Mouse (Mus musculus): Measurements from ENCODE around the gene Slc10a1. TPM values are rescaled to one million over a fixed set of nuclear protein-coding genes. Genes with fewer than 3 reads are reported as not detected.

Gene Slc10a1
- polyA plus RNA-seq, 1 experiment from 2014 or later, result 0.45 TPM

GRCm38 (mm10) chr12:80922869-80923268 lies 45.6 kb downstream of the Slc10a1 start:
- Histone ChIP-seq H3K4me3 (no peak overlapping the region), H3K4me2 (peak overlapping the region; percentile 44), H3K4me1 (replicated peaks) (no peaks in the 10 kb centered on the region), H3K9me3 (no peaks in the 10 kb centered on the region), H3K9ac (no peak overlapping the region), H3K36me3 (no peaks in the 10 kb centered on the region), H3K27ac (replicated peaks) (no peak overlapping the region), H3K27me3 (no peaks in the 10 kb centered on the region)
- ATAC-seq (ENCODE audit: low FRiP score, low read depth), result 0 out of 2 replicates have a peak, but pooled peaks have one; percentile 15
- 17% methylated on average over 7 of the region's 7 CpGs for WGBS

- Histone ChIP-seq H3K4me1 (replicated peaks) (no peaks in the 10 kb centered on the region), H3K9me3 (no peaks in the 10 kb centered on the region), H3K27ac (replicated peaks) (no peak overlapping the region), H3K4me2 (no peak overlapping the region), H3K9ac (no peak overlapping the region), H3K36me3 (no peaks in the 10 kb centered on the region), H3K4me3 (no peak overlapping the region), H3K27me3 (no peaks in the 10 kb centered on the region)
- 95% methylated on average over 5 of the region's 5 CpGs for WGBS
- no peak for ATAC-seq (ENCODE audit: low FRiP score, low read depth)
Observed at GRCm38 (mm10) chr12:80921301-80921700, 47.2 kb downstream of the Slc10a1 start.

- Histone ChIP-seq H3K4me3 (no peak overlapping the region), H3K9ac (no peak overlapping the region), H3K36me3 (no peaks in the 10 kb centered on the region), H3K27ac (replicated peaks) (no peak overlapping the region), H3K9me3 (no peaks in the 10 kb centered on the region), H3K27me3 (no peaks in the 10 kb centered on the region), H3K4me1 (replicated peaks) (no peaks in the 10 kb centered on the region), H3K4me2 (no peak overlapping the region)
- ATAC-seq (ENCODE audit: low FRiP score, low read depth), result no peak
- 63% methylated on average over 7 of the region's 7 CpGs for WGBS
Observed at GRCm38 (mm10) chr12:80917764-80918163, 50.7 kb downstream of the Slc10a1 start.

GRCm38 (mm10) chr12:80909631-80910030 lies 58.9 kb downstream of the Slc10a1 start:
- H3K4me2 ChIP-seq, result no peak overlapping the region
- H3K9ac ChIP-seq, result no peak overlapping the region
- H3K27ac ChIP-seq (replicated peaks), result no peak overlapping the region
- ATAC-seq (ENCODE audit: low FRiP score, low read depth), result no peak
- H3K36me3 ChIP-seq, result no peaks in the 10 kb centered on the region
- no peak overlapping the region for H3K4me3 ChIP-seq
- no peaks in the 10 kb centered on the region for H3K9me3 ChIP-seq
- no peaks in the 10 kb centered on the region for H3K4me1 ChIP-seq (replicated peaks)
- no peaks in the 10 kb centered on the region for H3K27me3 ChIP-seq
- WGBS, result 89% methylated on average over 8 of the region's 8 CpGs

Other genes starting within 250 kb of the Slc10a1 start
- 4.0 and 4.4 TPM in 2 replicates for gene Ccdc177, start 208.0 kb downstream of the Slc10a1 start, polyA plus RNA-seq (2015; fragmentation: Nextera tagmentation; extraction: Ambion mirVana)
- 12.6 and 13.1 TPM in 2 replicates for gene Susd6, start 178.2 kb downstream of the Slc10a1 start, polyA plus RNA-seq (2015; fragmentation: Nextera tagmentation; extraction: Ambion mirVana)
- gene Srsf5, start 23.2 kb downstream of the Slc10a1 start, polyA plus RNA-seq (2015; fragmentation: Nextera tagmentation; extraction: Ambion mirVana), result 391 and 393 TPM in 2 replicates
- gene Smoc1, start 58.1 kb upstream of the Slc10a1 start, polyA plus RNA-seq (2015; fragmentation: Nextera tagmentation; extraction: Ambion mirVana), result 36.6 and 37.7 TPM in 2 replicates